Mouse (Mus musculus) B cell, adult (primary cell): Measurements from ENCODE around the gene Des. TPM values are rescaled to one million over a fixed set of nuclear protein-coding genes. Genes with fewer than 3 reads are reported as not detected.

ENCODE experiments used
- total RNA-seq: library from RNA; stranded (reverse); gene quantifications from 4 replicates; pipeline ENCODE4 v1.2.4, GENCODE M21; 2023; ENCODE audit not compliant: inconsistent age

The Des gene
- total RNA-seq: 0.21 to 0.70 TPM in 2 of 4 replicates, not detected in the others

GRCm38 (mm10) chr1:75360112-75361031 lies at the start of gene Des:
Gene Des (plus strand): TSS chr1:75360329.

GRCm38 (mm10) chr1:75317241-75318201 lies 42.6 kb upstream of the Des start, which contains the start of gene Dnpep:
Gene Dnpep (minus strand): TSS chr1:75317990.

GRCm38 (mm10) chr1:75374950-75375936 lies 15.1 kb downstream of the Des start, which contains the start of gene Speg:
Gene Speg (plus strand): TSS chr1:75375297.

Other genes with a start within 250 kb of the Des start
- gene Nhej1, start 235.1 kb upstream of the Des start, total RNA-seq: 3.5 to 6.7 TPM (median 5.0 TPM) in 4 replicates
- 0.93 to 1.8 TPM (median 1.3 TPM) in 4 replicates for gene Slc23a3, start 226.4 kb upstream of the Des start, total RNA-seq
- 107 to 119 TPM (median 112 TPM) in 4 replicates for gene Cnppd1, start 217.6 kb upstream of the Des start, total RNA-seq
- 60.5 to 80.1 TPM (median 70.4 TPM) in 4 replicates for gene Retreg2, start 217.6 kb upstream of the Des start, total RNA-seq
- 39.0 to 44.9 TPM (median 43.5 TPM) in 4 replicates for gene Zfand2b, start 191.7 kb upstream of the Des start, total RNA-seq
- 3.7 to 5.5 TPM (median 4.0 TPM) in 4 replicates for gene Abcb6, start 179.9 kb upstream of the Des start, total RNA-seq
- gene Ankzf1, start 168.2 kb upstream of the Des start, total RNA-seq: 30.4 to 36.3 TPM (median 33.0 TPM) in 4 replicates
- 26.6 to 34.5 TPM (median 28.6 TPM) in 4 replicates for gene Atg9a, start 168.1 kb upstream of the Des start, total RNA-seq
- 12.0 to 21.7 TPM (median 14.2 TPM) in 4 replicates for gene Glb1l, start 149.5 kb upstream of the Des start, total RNA-seq
- gene Stk16, start 149.5 kb upstream of the Des start, total RNA-seq: 89.4 to 98.9 TPM (median 93.2 TPM) in 4 replicates
- gene Tuba4a, start 140.5 kb upstream of the Des start, total RNA-seq: 197 to 212 TPM (median 207 TPM) in 4 replicates
- 1.3 TPM in 1 of 4 replicates, not detected in the others for gene A630095N17Rik, start 128.2 kb upstream of the Des start, total RNA-seq
- gene Dnajb2, start 123.9 kb upstream of the Des start, total RNA-seq: 80.0 to 93.8 TPM (median 88.3 TPM) in 4 replicates
- 0.19 TPM in 1 of 4 replicates, not detected in the others for gene Ptprn, start 95.8 kb upstream of the Des start, total RNA-seq
- not detected in 4 replicates for gene Resp18, start 81.9 kb upstream of the Des start, total RNA-seq
- 44.7 to 64.5 TPM (median 48.8 TPM) in 4 replicates for gene Dnpep, start 42.3 kb upstream of the Des start, total RNA-seq
- gene Speg, start 15.0 kb downstream of the Des start, total RNA-seq: not detected in 4 replicates
- gene Gmppa, start 75.6 kb downstream of the Des start, total RNA-seq: 55.8 to 68.5 TPM (median 60.3 TPM) in 4 replicates
- not detected in 4 replicates for gene Asic4, start 90.1 kb downstream of the Des start, total RNA-seq
- 22.9 to 28.0 TPM (median 23.2 TPM) in 4 replicates for gene Chpf, start 119.0 kb downstream of the Des start, total RNA-seq
- 4.3 to 5.5 TPM (median 4.7 TPM) in 4 replicates for gene Tmem198, start 119.2 kb downstream of the Des start, total RNA-seq
- gene Obsl1, start 146.1 kb downstream of the Des start, total RNA-seq: 0.16 to 0.48 TPM (median 0.45 TPM) in 3 of 4 replicates, not detected in the other
- not detected in 4 replicates for gene Inha, start 146.7 kb downstream of the Des start, total RNA-seq
- 225 to 244 TPM (median 229 TPM) in 4 replicates for gene Stk11ip, start 161.2 kb downstream of the Des start, total RNA-seq
- 0.67 to 1.7 TPM (median 1.6 TPM) in 4 replicates for gene Slc4a3, start 185.9 kb downstream of the Des start, total RNA-seq